12 mouse cellular contexts compared by ENCODE assay signal in the genomic region with DNA sequence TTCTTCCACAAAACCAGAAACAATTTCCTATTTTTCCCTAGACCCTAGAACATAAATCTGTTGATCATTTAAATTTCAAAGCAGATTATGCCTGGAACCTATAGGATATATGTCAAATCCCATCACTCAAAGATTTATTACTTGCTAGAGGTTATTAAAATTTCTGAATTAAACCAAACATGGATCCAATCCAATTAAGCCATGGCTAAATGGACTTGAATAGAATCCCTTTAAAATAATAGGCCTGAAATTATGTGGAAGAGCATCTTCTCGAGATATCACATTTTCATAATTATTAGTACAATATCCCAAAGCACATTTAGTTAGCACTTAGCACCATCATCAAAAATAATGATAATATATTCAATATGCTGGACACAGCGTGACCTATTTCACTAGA.
"Had no signal": no experiment of that assay in that cellular context is flagged by ENCODE, and none has a peak within 500 bp of the region (broad histone marks: within the 10 kb centered on the region; RNA-seq: fewer than 3 reads in every experiment).

No protein-coding gene starts in this region.

- DNase-seq: left cerebral cortex, postnatal 4 days; liver; liver, embryonic 13.5 days; liver, postnatal 0 days; lung, adult 18-20 months; lung, adult 2 months; lung, embryonic 14.5 days; lung, postnatal 10 days; lung, postnatal 14 days; lung, postnatal 36 days; lung, postnatal 4 days; midbrain, embryonic 14.5 days had no signal
